Mouse (Mus musculus) neutrophil, adult 59 days (primary cell): ENCODE measurements around the gene Uaca. TPM values are rescaled to one million over a fixed set of nuclear protein-coding genes. Genes with fewer than 3 reads are reported as not detected.

Experiments
- total RNA-seq, 2 experiments: library from RNA; stranded (reverse); gene quantifications; 1 replicate in 1 of 2; 2 replicates in 1 of 2; pipeline ENCODE4 v1.2.4; 2023

The Uaca gene
- under 1 TPM; 0.29 to 0.57 TPM for total RNA-seq

DNA sequence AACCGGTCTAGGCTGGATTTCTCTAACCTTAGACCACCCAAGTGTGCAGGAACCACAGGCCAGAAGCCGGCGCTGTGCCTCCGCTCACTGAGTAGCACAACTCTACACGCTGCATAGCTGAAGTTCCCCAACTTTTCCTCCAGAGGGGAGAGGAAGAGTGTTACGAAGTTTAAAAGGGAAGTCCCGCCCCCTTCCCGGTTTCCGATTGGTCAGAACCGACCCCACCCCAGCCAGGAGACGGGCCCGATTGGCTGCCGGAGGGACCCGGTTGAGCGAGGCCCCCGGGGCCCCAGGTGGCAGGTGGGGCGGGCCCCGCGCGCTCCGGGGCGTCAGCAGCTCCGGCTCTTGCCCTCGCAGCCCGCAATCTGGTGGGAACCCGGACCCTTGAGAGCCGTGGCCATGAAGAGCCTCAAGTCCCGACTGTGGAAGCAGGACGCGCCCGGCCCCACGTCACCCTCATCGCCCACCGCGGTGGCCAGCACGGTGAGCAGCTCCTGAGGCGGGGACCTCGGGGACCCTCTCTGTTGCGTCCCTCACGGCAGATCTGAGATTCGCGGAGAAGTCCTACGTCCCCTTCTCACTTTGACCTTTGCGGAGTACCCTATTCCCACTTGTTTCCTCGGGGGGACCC is at the start of gene Uaca:
Gene Uaca (plus strand): TSS at position 333 of the 631 bp plus-strand sequence.

Other genes with a start within 250 kb of the Uaca start
- gene Lrrc49, start 106.4 kb upstream of the Uaca start, total RNA-seq = 1 to 10 TPM; 1.7 to 3.3 TPM
- gene Larp6, start 81.6 kb upstream of the Uaca start, total RNA-seq = not detected